Mouse (Mus musculus) adrenal gland (tissue): ENCODE results near the gene Sox11.

Source experiments
- intact Hi-C: fragments of 180-260 bp; cut with DNase I; formaldehyde crosslinking; loops from one replicate; pipeline ENCODE4 v1.15.1; 2025
- long read RNA-seq, 2 experiments: library from polyadenylated mRNA; unstranded; transcript quantifications; one replicate each; pipeline ENCODE4 v2.0.0; 2020; ENCODE audit warnings: borderline replicate concordance in 1 of 2; ENCODE audit not compliant: insufficient replicate concordance in 1 of 2

The Sox11 gene
- long read RNA-seq, experiment 1, result 0 reads
- long read RNA-seq, experiment 2, result 0 reads

DNA sequence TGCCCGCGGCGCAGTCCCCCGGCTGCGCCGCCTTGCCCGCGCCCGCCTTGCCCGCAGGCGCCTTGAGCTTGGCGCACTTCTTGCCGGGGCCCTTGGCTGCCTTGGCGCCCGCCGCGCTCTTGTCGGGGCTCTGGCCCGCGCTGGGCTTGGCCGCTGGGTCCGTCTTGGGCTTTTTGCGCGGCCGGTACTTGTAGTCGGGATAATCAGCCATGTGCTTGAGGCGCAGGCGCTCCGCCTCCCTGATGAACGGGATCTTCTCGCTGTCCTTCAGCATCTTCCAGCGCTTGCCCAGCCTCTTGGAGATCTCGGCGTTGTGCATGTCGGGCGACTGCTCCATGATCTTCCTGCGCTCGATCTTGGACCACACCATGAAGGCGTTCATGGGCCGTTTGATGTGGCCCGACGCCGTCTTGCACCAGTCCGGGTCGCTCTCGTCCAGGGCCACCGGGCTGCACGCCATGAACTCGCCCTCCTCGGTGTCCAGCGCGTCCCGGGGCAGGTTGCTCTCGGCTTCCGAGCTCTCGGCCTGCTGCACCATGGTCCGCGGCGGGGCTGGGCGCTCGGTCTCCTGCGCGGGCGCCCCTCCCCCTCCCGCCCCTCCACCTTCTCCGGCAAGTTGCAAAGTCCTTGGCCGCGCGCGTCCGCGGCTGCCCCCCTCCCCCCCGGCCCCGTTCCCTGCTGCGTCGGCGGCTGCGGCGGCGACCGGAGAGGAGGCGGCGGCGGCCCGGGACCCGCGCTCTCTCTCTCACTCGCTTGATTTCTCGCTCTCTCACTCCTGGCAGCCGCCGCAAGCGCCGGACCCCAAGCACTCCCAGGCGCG, at the start of gene Sox11:
Gene Sox11 (minus strand): TSS at position 704 of the 820 bp plus-strand sequence.
- intact Hi-C loops, result no loop called here

DNA sequence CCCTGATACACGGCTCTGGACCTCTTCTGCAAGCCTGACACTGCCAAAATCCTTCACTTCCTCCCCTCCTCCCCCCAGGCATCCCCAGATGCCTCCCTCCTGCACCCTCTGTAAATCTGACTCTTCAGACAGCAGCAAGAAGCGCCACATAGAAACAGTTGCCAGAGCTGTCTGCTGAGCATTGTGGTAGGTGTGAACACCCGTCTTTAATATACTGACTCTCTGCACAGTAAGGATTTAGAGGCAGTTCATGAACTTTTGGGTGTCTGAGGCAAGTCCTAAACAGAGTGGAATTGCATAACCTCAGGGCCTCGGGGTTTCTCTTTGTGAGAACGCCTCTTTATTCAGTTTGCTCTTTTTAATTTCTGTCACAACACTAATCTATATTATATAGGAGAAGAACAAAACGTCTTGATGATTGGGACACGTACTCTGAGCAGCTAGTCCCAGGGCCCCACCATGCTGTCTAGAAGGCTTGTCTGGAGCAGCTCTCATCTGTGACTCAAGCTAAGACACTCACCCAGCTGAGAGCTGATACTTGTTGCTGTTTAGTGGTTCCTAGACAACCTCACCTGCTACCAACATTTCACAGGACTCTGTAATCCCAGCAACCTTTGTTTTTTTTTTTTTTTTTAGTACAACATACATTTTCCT, 49.4 kb upstream of the Sox11 start:
- intact Hi-C loops, result no loop called here

DNA sequence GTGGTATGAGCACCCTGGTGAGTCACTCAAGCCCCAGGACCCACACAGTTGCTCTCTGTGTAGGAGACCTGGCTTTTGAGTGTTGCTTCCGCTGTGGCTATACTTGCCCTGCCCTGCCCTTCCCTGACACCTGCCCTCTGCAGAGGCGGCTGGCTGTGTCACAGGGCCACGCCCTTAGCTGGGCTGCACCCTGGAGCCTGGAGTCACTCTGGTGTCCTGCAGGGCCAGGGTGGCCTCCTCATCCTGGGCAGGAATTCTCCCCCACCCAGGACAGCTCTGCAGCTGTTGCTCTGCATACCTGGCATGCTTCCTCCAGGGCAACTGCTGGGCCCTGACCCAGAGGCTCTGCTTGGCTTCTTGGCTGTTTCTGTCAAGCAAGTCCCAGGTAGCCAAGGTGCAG, 48.1 kb upstream of the Sox11 start:
- intact Hi-C loops, result no loop called here

DNA sequence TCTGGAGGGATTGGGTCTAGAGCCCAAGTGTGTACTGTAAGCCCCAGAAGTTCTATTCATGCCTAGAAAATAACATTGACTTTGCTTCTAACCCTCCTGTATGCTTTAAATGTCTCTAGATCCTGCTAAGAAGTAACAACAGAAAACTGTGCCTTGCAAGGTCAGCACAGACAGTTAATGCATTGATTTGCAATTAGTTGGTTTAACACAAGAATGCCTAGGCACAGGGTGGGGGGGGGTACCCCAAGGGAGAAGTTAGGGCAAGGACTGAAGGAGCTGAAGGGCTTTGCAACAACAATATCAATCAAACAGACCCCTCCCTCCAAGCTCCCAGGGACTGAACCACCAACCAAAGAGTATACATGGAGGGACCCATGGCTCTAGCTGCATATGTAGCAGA, 47.1 kb upstream of the Sox11 start:
- intact Hi-C loops, result no loop called here

DNA sequence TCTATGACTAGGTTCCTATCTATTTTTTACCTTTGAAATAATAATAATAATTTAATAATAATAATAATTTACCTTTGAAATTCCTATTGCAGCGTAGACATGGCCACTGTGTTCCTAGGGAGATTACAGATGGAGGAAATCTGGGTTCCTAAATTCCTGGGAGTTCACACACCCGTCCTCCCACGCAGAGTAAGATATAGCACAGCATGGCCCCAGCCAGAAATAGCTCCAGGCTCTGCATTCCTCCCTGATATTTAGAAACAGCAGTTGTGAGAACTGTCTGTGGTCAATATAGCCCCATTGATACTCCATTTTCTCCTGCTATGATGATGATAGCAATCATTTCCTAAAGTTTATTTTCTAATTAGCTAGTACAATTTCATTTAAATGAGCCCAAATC, 30.1 kb upstream of the Sox11 start:
- intact Hi-C loops, result no loop called here

DNA sequence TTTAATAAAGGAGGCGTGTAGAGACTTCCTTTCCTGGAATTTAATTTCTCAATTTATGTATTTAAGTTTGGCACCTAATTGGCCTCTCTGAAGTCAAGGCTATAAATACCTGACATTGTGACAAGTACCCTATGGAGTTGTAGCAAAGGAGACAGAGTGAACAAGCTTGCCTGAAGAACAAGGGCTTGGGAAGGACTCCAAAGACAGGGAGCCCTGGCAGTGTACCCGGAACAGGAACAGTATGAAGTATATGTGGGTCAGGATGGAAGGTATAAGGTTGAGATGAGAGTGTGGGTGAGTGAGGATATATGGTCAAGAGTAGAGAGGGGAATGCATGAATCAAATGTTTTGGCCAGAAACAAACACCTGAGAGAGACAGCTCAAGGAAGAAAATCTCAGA, 28.4 kb upstream of the Sox11 start:
- intact Hi-C loops, result no loop called here

DNA sequence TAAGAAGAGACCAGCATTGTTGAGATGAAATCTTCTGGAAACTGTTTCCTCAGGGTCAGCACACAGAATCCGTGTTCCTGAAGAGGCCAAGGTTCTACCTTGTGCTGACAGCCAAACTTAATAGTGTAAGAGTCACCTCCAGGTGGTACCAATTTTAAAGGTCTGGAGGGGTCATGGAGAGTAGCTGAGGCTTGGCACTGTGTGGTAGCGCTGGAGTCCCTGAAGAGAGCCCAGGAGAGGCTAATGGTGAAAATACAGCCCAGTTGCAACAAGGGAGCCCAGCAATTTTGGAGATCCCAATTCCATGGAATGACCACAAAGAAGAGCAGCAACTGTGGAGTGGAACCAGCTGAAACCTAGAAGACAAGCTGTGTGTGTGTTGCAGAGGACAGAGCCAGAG, 25.1 kb upstream of the Sox11 start:
- intact Hi-C loops, result no loop called here

DNA sequence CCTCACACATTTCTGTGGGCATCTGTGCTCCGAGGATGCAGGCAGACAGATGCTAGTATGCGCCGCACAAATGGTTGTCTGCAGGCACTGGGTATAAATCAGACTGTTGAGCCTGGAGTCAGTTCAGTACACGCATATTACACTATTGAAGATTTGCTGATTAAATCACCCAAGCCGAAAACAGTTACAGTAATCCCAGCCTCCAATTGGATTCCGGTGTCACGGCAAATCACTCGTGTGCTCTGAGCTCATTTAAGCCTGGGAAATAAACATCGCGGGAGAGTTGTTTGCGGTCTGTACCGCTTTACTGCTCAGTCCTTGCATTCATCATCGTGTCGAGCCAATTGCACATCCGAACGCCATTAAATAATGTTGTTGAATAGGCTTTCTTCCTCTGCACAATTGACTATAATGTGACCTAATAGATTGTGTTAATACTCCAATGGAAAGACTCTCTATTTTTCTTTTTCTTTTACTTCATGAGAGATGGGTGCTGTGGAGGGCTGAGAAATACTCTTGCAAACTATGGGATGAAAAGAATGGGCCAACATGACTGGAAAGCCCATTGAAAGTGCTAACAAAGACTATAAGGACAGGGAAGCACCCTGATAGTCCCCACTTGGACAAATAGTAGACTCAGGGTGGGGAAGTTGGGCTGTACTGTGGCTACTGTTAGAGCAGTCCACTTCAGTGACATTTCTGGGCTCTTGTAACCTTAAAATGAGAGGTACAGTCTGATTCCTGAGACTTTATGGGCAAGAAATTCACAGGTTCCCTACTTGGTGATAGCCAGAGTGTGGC, 21.7 kb upstream of the Sox11 start:
- intact Hi-C loops, result no loop called here

DNA sequence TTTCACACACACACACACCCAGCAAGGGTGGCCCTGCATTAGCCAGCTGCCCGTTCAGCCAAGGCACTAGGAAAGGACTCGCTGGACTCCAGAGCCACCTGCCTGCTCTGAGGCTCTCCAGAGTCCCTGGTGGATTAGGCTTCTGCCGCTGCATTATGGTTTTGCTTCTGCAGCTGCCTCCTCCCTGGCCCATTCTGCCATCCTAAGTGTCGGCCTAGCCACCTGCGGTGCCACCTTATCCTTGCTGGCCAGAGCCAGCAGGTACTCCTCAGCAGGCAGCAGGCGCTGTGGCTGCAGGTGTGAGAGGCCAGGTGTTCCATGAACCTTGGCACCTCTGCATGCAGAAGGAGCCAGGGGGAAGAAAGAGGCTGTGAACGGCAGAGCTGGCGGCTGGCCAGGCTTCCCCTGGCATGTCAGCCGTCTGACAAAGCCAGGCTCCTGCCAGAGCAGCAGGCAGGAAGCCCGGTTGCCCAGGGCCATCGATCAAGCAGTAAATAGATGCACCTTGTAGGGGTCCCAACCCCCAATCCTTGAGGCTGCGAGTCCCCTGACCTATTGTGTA, 14.8 kb upstream of the Sox11 start:
- intact Hi-C loops, result no loop called here

DNA sequence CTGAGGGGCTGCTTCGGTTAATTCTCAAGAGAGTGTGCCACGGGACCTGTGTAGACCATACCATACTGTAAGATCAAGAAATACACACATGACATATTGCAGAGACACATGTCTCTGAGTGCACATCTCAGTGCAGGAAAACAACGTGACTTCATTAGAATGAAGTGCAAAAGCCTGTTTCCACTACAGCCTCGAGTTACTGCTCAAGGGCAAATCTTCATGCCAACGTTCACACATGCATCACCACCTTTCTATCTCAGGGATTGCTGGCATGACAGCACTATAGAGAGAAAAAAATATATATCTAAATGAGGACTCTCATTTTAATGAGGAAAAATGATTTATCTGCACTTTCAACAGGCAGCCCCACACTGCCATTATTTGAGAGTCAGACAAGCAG, 14.2 kb upstream of the Sox11 start:
- intact Hi-C loops, result no loop called here

DNA sequence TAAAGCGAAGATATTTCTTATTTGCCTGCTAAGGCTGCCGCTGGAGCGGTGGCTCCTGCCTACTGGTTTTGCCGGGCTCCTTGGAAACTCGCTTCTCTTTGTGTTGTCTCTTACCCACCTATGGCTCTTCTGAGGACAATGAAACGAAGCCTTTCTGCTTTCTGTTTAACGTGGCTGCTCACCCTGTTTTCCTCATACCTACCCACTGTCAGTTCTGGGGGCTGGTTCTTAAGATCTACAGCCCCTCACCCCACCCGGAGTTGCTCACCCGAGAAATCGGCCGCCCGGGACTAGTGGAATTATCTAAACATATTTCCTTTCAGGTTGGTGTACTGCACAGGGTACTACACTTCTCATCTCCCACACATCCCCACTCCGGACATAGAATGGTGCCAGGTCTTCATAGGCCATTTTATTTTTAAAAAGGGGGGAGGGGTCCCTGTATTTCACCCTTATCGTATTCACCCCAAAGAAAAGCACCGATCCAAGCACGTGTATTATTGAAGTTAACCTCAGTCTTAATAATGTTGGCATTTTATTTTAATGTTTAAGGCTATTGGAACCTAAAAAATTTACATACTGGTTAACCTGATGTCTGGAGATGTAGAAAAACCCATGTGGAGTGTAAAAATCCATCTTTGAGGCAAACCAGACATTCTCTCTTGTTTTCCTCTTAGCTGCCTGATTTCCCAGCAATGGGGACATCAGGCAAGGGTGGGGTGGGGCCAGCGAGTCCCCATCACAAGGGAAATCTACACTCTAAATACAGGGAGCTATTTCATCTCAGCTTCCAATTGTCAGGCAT, 1.4 kb upstream of the Sox11 start:
- intact Hi-C loops, result no loop called here

DNA sequence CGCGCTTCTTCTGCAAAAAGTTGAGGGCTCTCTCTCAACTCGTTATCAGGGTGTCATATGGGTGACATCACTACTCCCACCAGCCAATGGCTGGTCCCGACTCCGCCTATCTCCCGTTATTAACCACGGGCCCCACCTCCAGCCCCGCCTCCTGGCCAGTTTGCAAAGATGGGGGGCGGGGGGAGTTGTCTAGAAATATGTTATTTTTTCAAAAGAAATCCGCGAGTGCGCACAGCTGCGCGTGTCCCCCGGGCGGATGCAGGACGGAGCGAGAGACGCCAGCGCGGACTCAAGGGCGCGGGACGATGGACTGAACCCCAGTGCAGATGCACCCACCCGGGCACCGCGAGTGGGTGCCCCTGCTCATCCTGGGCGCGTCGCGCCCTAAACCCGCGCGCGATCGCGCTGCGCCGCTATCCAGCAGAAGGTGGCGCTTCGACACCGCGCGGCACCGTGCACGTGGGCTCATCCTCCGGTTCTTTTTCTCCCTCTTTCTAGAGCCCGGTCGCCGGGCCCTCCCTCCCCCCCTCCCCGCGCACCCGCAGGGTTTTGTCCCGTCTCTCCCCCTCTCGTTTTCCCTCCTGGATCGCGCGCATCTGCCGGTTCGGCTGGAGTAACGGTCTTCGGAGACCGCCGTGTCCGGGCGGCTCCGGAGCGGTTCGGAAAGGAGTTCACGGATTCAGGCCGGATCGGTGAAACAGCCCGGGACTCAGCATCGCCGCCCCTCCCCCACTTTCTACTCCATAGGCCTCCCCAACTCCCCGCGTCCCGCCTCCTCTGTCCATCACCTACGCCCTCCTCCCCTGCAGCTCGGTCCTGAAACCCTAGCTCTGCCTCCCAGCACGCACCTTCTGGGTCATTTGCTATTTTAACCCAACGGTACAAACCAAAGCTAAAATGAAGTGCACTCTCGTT, 574 bp upstream of the Sox11 start:
- intact Hi-C loops, result no loop called here

DNA sequence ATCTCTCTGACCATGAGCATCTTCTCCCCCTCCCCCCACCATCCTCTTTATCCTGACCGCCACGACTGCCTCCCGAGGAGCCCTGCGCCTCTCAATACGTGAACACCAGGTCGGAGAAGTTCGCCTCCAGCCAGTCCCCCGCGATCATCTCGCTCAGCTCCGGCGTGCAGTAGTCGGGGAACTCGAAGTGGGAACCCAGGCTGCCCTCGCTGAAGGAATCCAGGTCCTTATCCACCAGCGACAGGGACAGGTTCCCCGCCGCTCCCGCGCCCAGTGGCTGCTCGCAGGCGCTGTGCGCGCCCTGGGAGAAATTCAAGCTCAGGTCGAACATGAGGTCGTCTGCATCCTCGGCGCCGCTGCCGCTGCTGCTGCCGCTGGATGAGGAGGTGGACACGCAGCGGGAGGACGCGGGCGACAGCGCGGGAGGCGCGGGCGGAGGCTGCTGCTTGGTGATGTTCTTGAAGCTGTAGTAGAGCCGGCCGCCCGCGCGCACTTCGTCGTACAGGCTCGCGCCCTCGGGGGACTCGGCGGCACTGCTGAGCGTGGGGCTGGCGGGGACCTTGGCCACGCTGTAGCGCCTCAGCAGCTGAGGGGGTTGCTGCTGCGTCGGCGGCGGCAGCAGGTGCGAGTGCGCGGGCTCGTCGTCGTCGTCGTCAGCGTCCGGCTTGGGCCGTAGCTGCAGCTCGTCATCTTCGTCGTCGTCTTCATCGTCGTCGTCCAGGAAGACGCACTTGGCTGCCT, 1.1 kb downstream of the Sox11 start:
- intact Hi-C loops, result no loop called here

DNA sequence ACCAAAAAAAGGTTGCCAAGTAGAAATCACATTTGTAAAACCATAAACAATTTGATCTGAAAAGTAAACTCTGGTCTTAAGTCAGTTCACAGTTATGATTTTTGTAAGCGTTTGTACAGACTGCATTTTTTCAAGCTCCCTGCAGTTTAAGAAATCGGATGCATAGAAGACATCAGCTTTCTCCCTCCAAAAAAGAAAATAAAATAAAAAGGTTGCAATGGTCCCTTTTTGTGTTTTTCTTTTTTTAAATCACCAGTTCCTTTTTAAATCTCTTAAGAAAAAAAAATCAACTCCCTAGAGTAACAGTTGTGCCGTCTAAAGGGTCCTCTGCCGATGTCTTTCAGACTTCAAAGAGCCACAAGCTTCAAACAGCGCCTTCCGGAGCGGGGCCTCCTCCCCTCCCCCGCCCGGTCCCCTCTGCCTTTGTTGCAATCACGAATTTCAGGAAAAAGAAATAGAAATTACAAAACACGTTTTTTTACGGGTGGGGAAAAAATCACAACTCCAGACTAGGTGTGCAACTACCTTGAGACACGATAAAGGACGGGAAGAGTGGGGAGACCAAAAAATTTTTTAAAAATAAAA, 1.8 kb downstream of the Sox11 start:
- intact Hi-C loops, result no loop called here

DNA sequence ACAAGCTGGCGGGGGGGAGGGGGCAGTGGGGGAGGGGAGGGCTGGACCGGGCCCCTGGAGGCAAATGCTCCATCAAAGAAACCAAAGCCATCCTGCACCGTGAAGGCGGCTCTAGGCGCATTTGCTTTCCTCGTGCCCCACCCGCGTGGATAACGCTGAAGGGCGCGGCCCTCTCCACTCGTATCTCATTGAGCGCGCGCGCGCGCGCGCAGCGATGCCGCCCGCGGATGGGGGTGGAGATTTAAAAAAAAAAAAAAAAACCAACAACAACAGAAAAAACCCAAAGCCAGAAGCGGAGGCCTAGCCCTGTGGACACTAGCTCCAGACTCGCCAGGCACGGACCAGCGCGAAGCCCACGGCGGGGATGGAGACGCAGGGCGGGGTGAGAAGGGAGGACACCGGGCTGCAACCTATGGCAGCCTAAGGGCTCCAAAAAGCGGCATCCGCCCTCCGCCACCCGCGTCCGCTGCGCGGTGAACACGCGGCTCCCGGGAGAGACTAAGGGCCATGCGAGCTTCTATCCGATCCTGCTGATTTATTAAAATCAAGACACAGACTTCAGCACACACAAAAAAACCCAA, 3.1 kb downstream of the Sox11 start:
- intact Hi-C loops, result no loop called here

DNA sequence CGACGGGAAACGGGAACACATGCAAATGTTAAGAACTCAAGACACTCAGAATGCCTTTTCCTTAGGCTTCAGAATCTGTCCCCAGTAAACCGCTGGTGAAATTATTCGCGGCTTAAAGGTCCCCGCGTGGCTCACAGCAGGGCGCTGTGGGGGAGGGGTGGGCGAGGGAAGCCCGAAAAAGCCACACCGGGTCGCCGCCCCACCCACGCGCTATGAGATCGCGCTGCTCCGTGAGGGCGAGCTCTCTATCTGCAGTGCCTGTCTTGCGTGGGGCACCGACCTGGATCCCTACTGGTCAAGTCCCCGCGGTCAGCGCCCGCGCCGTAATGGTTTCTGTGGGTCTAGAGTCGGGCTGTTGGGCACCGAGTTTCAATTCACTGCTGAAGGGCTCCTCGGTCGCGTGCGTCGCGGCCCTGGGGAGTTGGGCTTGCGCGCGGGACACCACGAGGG, 3.6 kb downstream of the Sox11 start:
- intact Hi-C loops, result no loop called here

DNA sequence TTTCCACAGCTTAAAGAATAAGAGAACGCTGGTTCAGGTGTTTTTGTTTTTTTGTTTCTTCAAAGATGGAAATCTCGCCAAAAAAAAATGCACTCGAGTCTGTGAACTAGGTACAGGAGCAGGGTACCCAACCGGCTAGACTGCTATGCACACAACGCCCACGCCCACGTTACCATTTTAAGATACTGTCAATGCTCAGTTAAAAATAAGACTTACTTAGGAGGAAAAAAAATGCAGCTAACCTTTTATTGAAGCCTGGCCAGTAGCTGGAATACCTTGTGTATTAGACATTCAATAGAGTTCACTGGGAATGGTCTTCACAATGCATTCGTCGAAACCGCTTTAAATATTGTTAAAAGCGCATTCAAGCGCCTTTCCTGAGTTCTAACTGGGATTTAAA, 4.3 kb downstream of the Sox11 start:
- intact Hi-C loops, result no loop called here

DNA sequence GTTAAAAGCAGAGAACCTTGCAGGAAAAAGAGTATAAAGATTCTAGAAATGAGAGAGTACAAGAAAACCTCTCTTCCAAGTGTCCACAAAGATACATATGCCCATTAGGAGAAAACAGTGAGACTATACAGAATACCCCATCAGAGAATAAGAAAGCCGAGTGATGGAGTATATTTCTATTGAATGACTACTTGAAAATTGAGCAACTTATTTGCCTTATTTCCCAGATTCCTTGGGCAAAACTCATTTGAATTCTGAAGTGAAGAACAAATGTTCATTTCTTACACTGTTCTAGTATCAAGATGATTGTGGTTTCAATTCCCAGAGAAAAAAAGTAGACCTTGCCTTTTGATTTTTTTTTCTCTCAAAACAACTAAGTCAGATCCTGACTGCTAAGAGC, 4.9 kb downstream of the Sox11 start:
- intact Hi-C loops, result no loop called here
